Mouse (Mus musculus) stomach, embryonic 15.5 days (tissue): ENCODE data around the gene Cyp2c70. TPM values are rescaled to one million over a fixed set of nuclear protein-coding genes. Genes with fewer than 3 reads are reported as not detected.
"Not testable (repeated sequence)": the region's sequence is repeated elsewhere in the genome, so short reads cannot be mapped to it uniquely, and the experiment has no call there.

Source experiments
- ATAC-seq: fragments of 200-750 bp; cut with Nextera tagmentation; 2 replicates; pipeline ENCODE4 v1.8.0; 2017; ENCODE audit warnings: low read depth, moderate number of reproducible peaks, moderate TSS enrichment; ENCODE audit not compliant: insufficient read depth, low FRiP score
- H3K27ac ChIP-seq: fragments of 300-500 bp; sonication (generic); 2 replicates; pipeline ENCODE4 v1.5.1; 2015; ENCODE audit warnings: mild to moderate bottlenecking, inconsistent platforms
- H3K27me3 ChIP-seq: fragments of 300-500 bp; sonication (generic); replicated peaks from 2 replicates; pipeline ENCODE4 v1.6.1; 2015; ENCODE audit warnings: inconsistent platforms
- H3K36me3 ChIP-seq: fragments of 300-500 bp; sonication (generic); 2 replicates; pipeline ENCODE4 v1.6.1; 2015; ENCODE audit warnings: inconsistent platforms
- H3K4me1 ChIP-seq: fragments of 300-500 bp; sonication (generic); 2 replicates; pipeline ENCODE4 v1.6.1; 2015; ENCODE audit warnings: inconsistent platforms
- H3K4me2 ChIP-seq: fragments of 300-500 bp; sonication (generic); 2 replicates; pipeline ENCODE4 v1.6.1; 2015; ENCODE audit warnings: mild to moderate bottlenecking, inconsistent platforms
- H3K4me3 ChIP-seq: fragments of 300-500 bp; sonication (generic); replicated peaks from 2 replicates; pipeline ENCODE4 v1.5.1; 2015; ENCODE audit warnings: inconsistent platforms
- H3K9ac ChIP-seq: fragments of 300-500 bp; sonication (generic); 2 replicates; pipeline ENCODE4 v1.6.1; 2015; ENCODE audit warnings: inconsistent platforms
- H3K9me3 ChIP-seq: fragments of 300-500 bp; sonication (generic); 2 replicates; pipeline ENCODE4 v1.6.1; 2016; ENCODE audit warnings: inconsistent platforms
- WGBS: fragments of 180-500 bp; shearing (Covaris S2); methylation state at CpG from one replicate; pipeline ENCODE4 v1.1.7; 2015; 5-methylcytosine and 5-hydroxymethylcytosine counted together
- polyA plus RNA-seq: library from polyadenylated mRNA; unstranded; fragments of >200 nt; fragmentation: Nextera tagmentation; extraction: Ambion mirVana; gene quantifications from 2 replicates; pipeline ENCODE4 v1.2.1, GENCODE M21; 2015

Cyp2c70 gene
- polyA plus RNA-seq, result 2.2 and 2.9 TPM in 2 replicates

- Histone ChIP-seq H3K27me3 (no peaks in the 10 kb centered on the region), H3K4me1 (no peaks in the 10 kb centered on the region), H3K4me3 (no peak within 1 kb of the TSS), H3K36me3 (no peaks in the 10 kb centered on the region), H3K9ac (no peak within 1 kb of the TSS), H3K27ac (no peak within 1 kb of the TSS), H3K4me2 (no peak within 1 kb of the TSS), H3K9me3 (no peaks in the 10 kb centered on the region)
- 44% methylated on average over 5 of the region's 5 CpGs for WGBS
- peak; percentile 63; the same call in 1 of the 2 replicates for ATAC-seq
Observed at GRCm38 (mm10) chr19:40187160-40187559, at the start of gene Cyp2c70. Gene Cyp2c70 (minus strand): TSS chr19:40187333.

GRCm38 (mm10) chr19:40232560-40232959 is 45.4 kb upstream of the Cyp2c70 start:
- Histone ChIP-seq H3K27ac (no peak overlapping the region), H3K4me2 (no peak overlapping the region), H3K9ac (no peak overlapping the region), H3K4me1 (no peaks in the 10 kb centered on the region), H3K27me3 (no peaks in the 10 kb centered on the region), H3K9me3 (no peaks in the 10 kb centered on the region), H3K4me3 (no peak overlapping the region), H3K36me3 (no peaks in the 10 kb centered on the region)
- 0 out of 2 replicates have a peak, but pooled peaks have one; percentile 72 for ATAC-seq
- 78% methylated on average over 2 of the region's 2 CpGs for WGBS

- 65% methylated on average over 7 of the region's 7 CpGs for WGBS
- peak; percentile 43; the same call in 1 of the 2 replicates for ATAC-seq
- Histone ChIP-seq H3K4me2 (no peak overlapping the region), H3K9me3 (no peaks in the 10 kb centered on the region), H3K27me3 (no peaks in the 10 kb centered on the region), H3K4me3 (no peak overlapping the region), H3K9ac (no peak overlapping the region), H3K36me3 (no peaks in the 10 kb centered on the region), H3K4me1 (no peaks in the 10 kb centered on the region), H3K27ac (no peak overlapping the region)
Observed at GRCm38 (mm10) chr19:40231825-40232541, 44.9 kb upstream of the Cyp2c70 start.

- Histone ChIP-seq H3K36me3 (no peaks in the 10 kb centered on the region), H3K4me3 (no peak overlapping the region), H3K9ac (no peak overlapping the region), H3K27me3 (no peaks in the 10 kb centered on the region), H3K27ac (no peak overlapping the region), H3K4me2 (no peak overlapping the region), H3K9me3 (no peaks in the 10 kb centered on the region), H3K4me1 (no peaks in the 10 kb centered on the region)
- 75% methylated on average over 13 of the region's 13 CpGs for WGBS
- no peak for ATAC-seq
Observed at GRCm38 (mm10) chr19:40231074-40231738, 44.1 kb upstream of the Cyp2c70 start.

- Histone ChIP-seq H3K36me3 (no peaks in the 10 kb centered on the region), H3K9ac (no peak overlapping the region), H3K4me3 (no peak overlapping the region), H3K27me3 (no peaks in the 10 kb centered on the region), H3K4me2 (no peak overlapping the region), H3K9me3 (no peaks in the 10 kb centered on the region), H3K4me1 (no peaks in the 10 kb centered on the region), H3K27ac (no peak overlapping the region)
- 82% methylated on average over 12 of the region's 12 CpGs for WGBS
- no peak for ATAC-seq
Observed at GRCm38 (mm10) chr19:40226516-40227151, 39.5 kb upstream of the Cyp2c70 start.

GRCm38 (mm10) chr19:40225761-40226110 is 38.6 kb upstream of the Cyp2c70 start:
- Histone ChIP-seq H3K9me3 (no peaks in the 10 kb centered on the region), H3K4me2 (no peak overlapping the region), H3K27me3 (no peaks in the 10 kb centered on the region), H3K36me3 (no peaks in the 10 kb centered on the region), H3K9ac (no peak overlapping the region), H3K4me3 (no peak overlapping the region), H3K27ac (no peak overlapping the region), H3K4me1 (no peaks in the 10 kb centered on the region)
- 66% methylated on average over 5 of the region's 5 CpGs for WGBS
- ATAC-seq, result no peak

GRCm38 (mm10) chr19:40225102-40225760 is 38.1 kb upstream of the Cyp2c70 start:
- Histone ChIP-seq H3K4me3 (no peak overlapping the region), H3K27ac (no peak overlapping the region), H3K9me3 (no peaks in the 10 kb centered on the region), H3K4me2 (no peak overlapping the region), H3K9ac (no peak overlapping the region), H3K36me3 (no peaks in the 10 kb centered on the region), H3K27me3 (no peaks in the 10 kb centered on the region), H3K4me1 (no peaks in the 10 kb centered on the region)
- WGBS, result 58% methylated on average over 5 of the region's 5 CpGs
- ATAC-seq, result no peak; the same call in 1 of the 2 replicates

- H3K27me3 ChIP-seq, H3K4me2 ChIP-seq, H3K9me3 ChIP-seq, H3K36me3 ChIP-seq, H3K4me3 ChIP-seq, H3K27ac ChIP-seq, H3K4me1 ChIP-seq, ATAC-seq, H3K9ac ChIP-seq: not testable (repeated sequence)
- WGBS, result 91% methylated on average over 9 of the region's 9 CpGs
Observed at GRCm38 (mm10) chr19:40222307-40222706, 35.2 kb upstream of the Cyp2c70 start.

GRCm38 (mm10) chr19:40220878-40221277 is 33.7 kb upstream of the Cyp2c70 start:
- Histone ChIP-seq H3K27ac (no peak overlapping the region), H3K4me2 (no peak overlapping the region), H3K27me3 (no peaks in the 10 kb centered on the region), H3K9ac (no peak overlapping the region), H3K4me3 (no peak overlapping the region), H3K36me3 (no peaks in the 10 kb centered on the region), H3K4me1 (no peaks in the 10 kb centered on the region), H3K9me3 (no peaks in the 10 kb centered on the region)
- 58% methylated on average over 5 of the region's 5 CpGs for WGBS
- ATAC-seq, result no peak

GRCm38 (mm10) chr19:40202947-40203346 is 15.8 kb upstream of the Cyp2c70 start:
- not testable (repeated sequence) for ATAC-seq, H3K27me3 ChIP-seq, H3K4me3 ChIP-seq, H3K4me2 ChIP-seq, H3K9me3 ChIP-seq, H3K4me1 ChIP-seq, H3K36me3 ChIP-seq, H3K27ac ChIP-seq, H3K9ac ChIP-seq
- 71% methylated on average over 4 of the region's 4 CpGs for WGBS

GRCm38 (mm10) chr19:40190596-40190995 is 3.5 kb upstream of the Cyp2c70 start:
- no peak for ATAC-seq

GRCm38 (mm10) chr19:40183600-40183999 is 3.5 kb downstream of the Cyp2c70 start:
- no peak overlapping the region for H3K4me3 ChIP-seq
- 91% methylated on average over 5 of the region's 5 CpGs for WGBS

More at GRCm38 (mm10) chr19:40190596-40190995, 3.5 kb upstream of the Cyp2c70 start:
- H3K4me3 ChIP-seq, result no peak overlapping the region
- H3K36me3 ChIP-seq, result no peaks in the 10 kb centered on the region
- H3K9ac ChIP-seq, result no peak overlapping the region
- no peaks in the 10 kb centered on the region for H3K4me1 ChIP-seq
- H3K9me3 ChIP-seq, result no peaks in the 10 kb centered on the region
- no peaks in the 10 kb centered on the region for H3K27me3 ChIP-seq
- H3K27ac ChIP-seq, result no peak overlapping the region
- no peak overlapping the region for H3K4me2 ChIP-seq
- WGBS, result 93% methylated on average over 10 of the region's 10 CpGs

More at GRCm38 (mm10) chr19:40183600-40183999, 3.5 kb downstream of the Cyp2c70 start:
- Histone ChIP-seq H3K9me3 (no peaks in the 10 kb centered on the region), H3K4me2 (no peak overlapping the region), H3K27ac (no peak overlapping the region), H3K4me1 (no peaks in the 10 kb centered on the region), H3K36me3 (no peaks in the 10 kb centered on the region), H3K9ac (no peak overlapping the region), H3K27me3 (no peaks in the 10 kb centered on the region)
- ATAC-seq, result no peak
